Mouse (Mus musculus): ENCODE measurements around the gene Atxn2. TPM values are rescaled to one million over a fixed set of nuclear protein-coding genes. Genes with fewer than 3 reads are reported as not detected.

The Atxn2 gene
- polyA plus RNA-seq, 1 experiment = 60.6 TPM

GRCm38 (mm10) chr5:121816611-121817010 lies 105.5 kb downstream of the Atxn2 start:
- no peak overlapping the region for H3K27ac ChIP-seq (ENCODE audit: control insufficient read depth, insufficient read depth, low read depth, low read length, poor library complexity)
- no peak for TF ChIP-seq CTCF (IDR thresholded peaks at IDR 0.05; ENCODE audit: control insufficient read depth, insufficient read depth, low read length)
- TF ChIP-seq POLR2A (IDR thresholded peaks at IDR 0.05; ENCODE audit: borderline replicate concordance, control insufficient read depth, low read depth, low read length) = no peak
- no peak overlapping the region for H3K4me3 ChIP-seq (replicated peaks; ENCODE audit: control insufficient read depth, low read depth, low read length)
- 92% methylated on average over 2 of the region's 2 CpGs for WGBS
- H3K4me1 ChIP-seq (ENCODE audit: control insufficient read depth, insufficient read depth, low read length) = peaks cover 2% of the 10 kb centered on the region; the same call in 1 of the 2 replicates

GRCm38 (mm10) chr5:121817551-121817950 lies 106.4 kb downstream of the Atxn2 start:
- WGBS = 89% methylated on average over 9 of the region's 9 CpGs
- TF ChIP-seq POLR2A (IDR thresholded peaks at IDR 0.05; ENCODE audit: borderline replicate concordance, control insufficient read depth, low read depth, low read length) (no peak), CTCF (IDR thresholded peaks at IDR 0.05; ENCODE audit: control insufficient read depth, insufficient read depth, low read length) (no peak)
- H3K27ac ChIP-seq (ENCODE audit: control insufficient read depth, insufficient read depth, low read depth, low read length, poor library complexity) = no peak overlapping the region
- H3K4me3 ChIP-seq (replicated peaks; ENCODE audit: control insufficient read depth, low read depth, low read length) = no peak overlapping the region
- peaks cover 2% of the 10 kb centered on the region; the same call in 1 of the 2 replicates for H3K4me1 ChIP-seq (ENCODE audit: control insufficient read depth, insufficient read depth, low read length)

GRCm38 (mm10) chr5:121818401-121818800 lies 107.3 kb downstream of the Atxn2 start:
- 92% methylated on average over 7 of the region's 7 CpGs for WGBS
- peaks cover 2% of the 10 kb centered on the region; the same call in 1 of the 2 replicates for H3K4me1 ChIP-seq (ENCODE audit: control insufficient read depth, insufficient read depth, low read length)
- no peak overlapping the region for H3K4me3 ChIP-seq (replicated peaks; ENCODE audit: control insufficient read depth, low read depth, low read length)
- H3K27ac ChIP-seq (ENCODE audit: control insufficient read depth, insufficient read depth, low read depth, low read length, poor library complexity) = no peak overlapping the region
- TF ChIP-seq POLR2A (IDR thresholded peaks at IDR 0.05; ENCODE audit: borderline replicate concordance, control insufficient read depth, low read depth, low read length) = no peak; the same call in 1 of the 2 replicates
- no peak for TF ChIP-seq CTCF (IDR thresholded peaks at IDR 0.05; ENCODE audit: control insufficient read depth, insufficient read depth, low read length)

DNA sequence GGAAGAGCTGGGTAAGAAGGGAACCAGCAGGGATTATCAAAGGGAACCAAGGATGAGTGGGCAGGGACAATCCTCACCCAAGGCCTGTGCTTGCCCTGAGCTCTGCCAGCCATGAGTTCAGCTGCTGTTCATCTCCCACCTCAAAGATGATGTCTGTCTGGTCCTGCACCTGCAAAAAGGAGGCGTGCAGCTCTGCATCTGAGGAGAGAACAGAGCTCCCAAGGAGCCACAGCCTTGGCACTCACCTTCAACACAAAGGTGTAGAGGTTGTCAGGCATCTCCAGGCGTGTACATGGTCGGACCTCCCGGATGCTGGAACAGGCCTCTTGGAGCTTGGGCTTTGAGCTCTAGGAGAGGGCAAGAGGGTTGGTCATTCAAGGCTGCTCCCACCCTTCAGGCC lies 107.7 kb downstream of the Atxn2 start:
- WGBS = 94% methylated on average over 4 of the region's 4 CpGs

GRCm38 (mm10) chr5:121819559-121819958 lies 108.4 kb downstream of the Atxn2 start:
- 9% methylated on average over 5 of the region's 5 CpGs for WGBS
- TF ChIP-seq POLR2A (IDR thresholded peaks at IDR 0.05; ENCODE audit: borderline replicate concordance, control insufficient read depth, low read depth, low read length) (no peak), CTCF (IDR thresholded peaks at IDR 0.05; ENCODE audit: control insufficient read depth, insufficient read depth, low read length) (no peak)
- H3K27ac ChIP-seq (ENCODE audit: control insufficient read depth, insufficient read depth, low read depth, low read length, poor library complexity) = no peak overlapping the region
- H3K4me1 ChIP-seq (ENCODE audit: control insufficient read depth, insufficient read depth, low read length) = peaks cover 3% of the 10 kb centered on the region; the same call in 1 of the 2 replicates
- no peak overlapping the region for H3K4me3 ChIP-seq (replicated peaks; ENCODE audit: control insufficient read depth, low read depth, low read length)

More for the DNA sequence above, 107.7 kb downstream of the Atxn2 start:
- H3K27ac ChIP-seq (ENCODE audit: control insufficient read depth, insufficient read depth, low read depth, low read length, poor library complexity) = no peak overlapping the region
- TF ChIP-seq CTCF (IDR thresholded peaks at IDR 0.05; ENCODE audit: control insufficient read depth, insufficient read depth, low read length) (no peak), POLR2A (IDR thresholded peaks at IDR 0.05; ENCODE audit: borderline replicate concordance, control insufficient read depth, low read depth, low read length) (no peak)
- H3K4me3 ChIP-seq (replicated peaks; ENCODE audit: control insufficient read depth, low read depth, low read length) = no peak overlapping the region
- peaks cover 3% of the 10 kb centered on the region; the same call in 1 of the 2 replicates for H3K4me1 ChIP-seq (ENCODE audit: control insufficient read depth, insufficient read depth, low read length)

DNA sequence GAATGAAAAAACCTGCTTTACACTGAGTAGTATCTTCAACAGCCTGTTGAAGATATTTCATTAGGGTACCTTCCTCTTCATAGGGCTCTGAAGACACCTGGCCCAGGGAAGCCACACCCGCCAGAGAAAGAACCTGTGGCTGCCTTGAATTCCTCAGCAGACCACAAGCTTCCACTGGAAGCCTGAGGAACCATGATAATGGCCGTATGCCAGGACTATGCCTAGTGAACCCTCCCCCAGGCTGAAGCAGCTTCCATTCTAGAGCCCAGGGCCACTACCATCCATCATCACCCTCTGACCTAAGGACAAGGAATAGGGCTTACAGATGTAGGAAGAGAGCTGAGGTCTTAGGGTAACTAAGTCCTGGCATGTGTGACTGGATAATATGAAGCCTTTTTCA lies 109.0 kb downstream of the Atxn2 start:
- TF ChIP-seq POLR2A (IDR thresholded peaks at IDR 0.05; ENCODE audit: borderline replicate concordance, control insufficient read depth, low read depth, low read length) = no peak
- TF ChIP-seq CTCF (IDR thresholded peaks at IDR 0.05; ENCODE audit: control insufficient read depth, insufficient read depth, low read length) = no peak
- H3K27ac ChIP-seq (ENCODE audit: control insufficient read depth, insufficient read depth, low read depth, low read length, poor library complexity) = no peak overlapping the region
- no peak overlapping the region for H3K4me3 ChIP-seq (replicated peaks; ENCODE audit: control insufficient read depth, low read depth, low read length)
- peaks cover 3% of the 10 kb centered on the region; the same call in 1 of the 2 replicates for H3K4me1 ChIP-seq (ENCODE audit: control insufficient read depth, insufficient read depth, low read length)
- 33% methylated on average over 2 of the region's 2 CpGs for WGBS

GRCm38 (mm10) chr5:121820657-121821056 lies 109.5 kb downstream of the Atxn2 start:
- TF ChIP-seq CTCF (IDR thresholded peaks at IDR 0.05; ENCODE audit: control insufficient read depth, insufficient read depth, low read length) (no peak), POLR2A (IDR thresholded peaks at IDR 0.05; ENCODE audit: borderline replicate concordance, control insufficient read depth, low read depth, low read length) (no peak)
- Histone ChIP-seq H3K27ac (ENCODE audit: control insufficient read depth, insufficient read depth, low read depth, low read length, poor library complexity) (no peak overlapping the region), H3K4me3 (replicated peaks; ENCODE audit: control insufficient read depth, low read depth, low read length) (no peak overlapping the region), H3K4me1 (ENCODE audit: control insufficient read depth, insufficient read depth, low read length) (peaks cover 3% of the 10 kb centered on the region; the same call in 1 of the 2 replicates)
- WGBS = 55% methylated on average over 3 of the region's 3 CpGs

DNA sequence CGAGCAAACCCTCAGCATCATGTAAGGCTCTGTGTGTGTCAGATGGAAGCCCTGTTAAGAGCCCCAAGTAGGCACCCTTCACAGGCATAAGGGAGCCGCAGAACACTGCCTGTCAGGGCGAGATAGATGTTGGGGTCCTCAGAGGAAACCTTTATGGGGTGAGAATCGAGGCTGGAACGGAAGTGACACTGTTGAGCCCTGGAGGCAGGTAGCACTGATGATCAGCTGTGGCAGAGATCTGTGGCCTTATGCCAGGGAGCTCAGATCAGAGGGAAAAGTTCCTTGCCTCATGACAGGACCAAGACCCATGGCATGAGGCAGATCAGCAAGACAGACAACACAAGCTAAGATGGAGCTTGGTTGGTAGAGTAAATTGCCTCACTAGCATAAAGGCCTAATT lies 110.0 kb downstream of the Atxn2 start:
- Histone ChIP-seq H3K4me1 (ENCODE audit: control insufficient read depth, insufficient read depth, low read length) (peaks cover 3% of the 10 kb centered on the region; the same call in 1 of the 2 replicates), H3K4me3 (replicated peaks; ENCODE audit: control insufficient read depth, low read depth, low read length) (no peak overlapping the region), H3K27ac (ENCODE audit: control insufficient read depth, insufficient read depth, low read depth, low read length, poor library complexity) (no peak overlapping the region)
- WGBS = 75% methylated on average over 5 of the region's 5 CpGs
- TF ChIP-seq POLR2A (IDR thresholded peaks at IDR 0.05; ENCODE audit: borderline replicate concordance, control insufficient read depth, low read depth, low read length) = no peak
- no peak for TF ChIP-seq CTCF (IDR thresholded peaks at IDR 0.05; ENCODE audit: control insufficient read depth, insufficient read depth, low read length)

DNA sequence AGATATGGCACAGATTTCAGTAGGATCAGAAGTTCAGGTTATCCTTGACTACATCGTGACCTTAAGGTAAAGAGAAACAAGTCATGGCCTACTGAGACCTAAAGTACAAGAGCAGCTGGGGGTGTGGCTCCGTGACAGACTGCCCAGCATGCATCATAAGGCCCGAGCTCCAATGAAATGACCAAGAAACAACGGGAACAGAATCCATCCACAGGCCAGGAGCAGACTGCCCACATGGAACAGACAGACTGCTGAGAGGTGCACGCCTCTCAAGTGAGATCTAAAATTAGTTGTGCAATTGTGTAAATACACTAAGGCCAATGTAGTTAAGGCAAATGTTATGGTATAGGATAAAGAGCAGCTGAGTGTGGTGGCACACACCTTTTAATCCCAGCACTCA lies 110.4 kb downstream of the Atxn2 start:
- WGBS = 92% methylated on average over 5 of the region's 5 CpGs
- Histone ChIP-seq H3K4me3 (replicated peaks; ENCODE audit: control insufficient read depth, low read depth, low read length) (no peak overlapping the region), H3K4me1 (ENCODE audit: control insufficient read depth, insufficient read depth, low read length) (peaks cover 3% of the 10 kb centered on the region; the same call in 1 of the 2 replicates), H3K27ac (ENCODE audit: control insufficient read depth, insufficient read depth, low read depth, low read length, poor library complexity) (no peak overlapping the region)
- TF ChIP-seq CTCF (IDR thresholded peaks at IDR 0.05; ENCODE audit: control insufficient read depth, insufficient read depth, low read length) (no peak), POLR2A (IDR thresholded peaks at IDR 0.05; ENCODE audit: borderline replicate concordance, control insufficient read depth, low read depth, low read length) (no peak)
